Mouse (Mus musculus): ENCODE measurements around the gene Fmo1.

The Fmo1 gene

GRCm38 (mm10) chr1:162866280-162866681 lies at the start of gene Fmo1:
Gene Fmo1, minus strand, starts transcription at chr1:162866610.
- no peak for DNase-seq

GRCm38 (mm10) chr1:162914932-162915556 lies 48.6 kb upstream of the Fmo1 start:
- DNase-seq, result no peak

- DNase-seq, result no peak
Measured at GRCm38 (mm10) chr1:162912085-162912484, 45.7 kb upstream of the Fmo1 start.

- DNase-seq, result no peak
Measured at GRCm38 (mm10) chr1:162901879-162902278, 35.5 kb upstream of the Fmo1 start.

- DNase-seq, result no peak
Measured at GRCm38 (mm10) chr1:162897838-162898811, 31.7 kb upstream of the Fmo1 start, which contains the start of gene Fmo2. Gene Fmo2, minus strand, starts transcription at chr1:162898726.

GRCm38 (mm10) chr1:162895900-162896299 lies 29.5 kb upstream of the Fmo1 start:
- DNase-seq, result peak; percentile 65

GRCm38 (mm10) chr1:162893014-162893413 lies 26.6 kb upstream of the Fmo1 start:
- no peak for DNase-seq

- no peak for DNase-seq
Measured at GRCm38 (mm10) chr1:162891980-162892451, 25.6 kb upstream of the Fmo1 start.

GRCm38 (mm10) chr1:162888646-162889045 lies 22.2 kb upstream of the Fmo1 start:
- DNase-seq, result no peak

GRCm38 (mm10) chr1:162887644-162888043 lies 21.2 kb upstream of the Fmo1 start:
- DNase-seq, result no peak

GRCm38 (mm10) chr1:162886138-162886816 lies 19.9 kb upstream of the Fmo1 start:
- DNase-seq, result no peak

GRCm38 (mm10) chr1:162882681-162883080 lies 16.3 kb upstream of the Fmo1 start:
- DNase-seq, result no peak

GRCm38 (mm10) chr1:162879595-162880369 lies 13.4 kb upstream of the Fmo1 start:
- peak; percentile 62 for DNase-seq

GRCm38 (mm10) chr1:162875091-162875490 lies 8.7 kb upstream of the Fmo1 start:
- no peak for DNase-seq

GRCm38 (mm10) chr1:162871701-162872311 lies 5.4 kb upstream of the Fmo1 start:
- DNase-seq, result no peak

GRCm38 (mm10) chr1:162870978-162871377 lies 4.6 kb upstream of the Fmo1 start:
- no peak for DNase-seq

GRCm38 (mm10) chr1:162867396-162867795 lies 986 bp upstream of the Fmo1 start:
- DNase-seq, result no peak

GRCm38 (mm10) chr1:162865493-162865830 lies 948 bp downstream of the Fmo1 start:
- no peak for DNase-seq

GRCm38 (mm10) chr1:162864816-162865492 lies 1.5 kb downstream of the Fmo1 start:
- no peak for DNase-seq

GRCm38 (mm10) chr1:162864279-162864678 lies 2.1 kb downstream of the Fmo1 start:
- DNase-seq, result no peak

- DNase-seq, result no peak
Measured at GRCm38 (mm10) chr1:162863579-162863978, 2.8 kb downstream of the Fmo1 start.

Data from liver (tissue).